Mouse (Mus musculus) liver, embryonic 11.5 days (tissue): Measurements from ENCODE around the gene Ptma. TPM values are rescaled to one million over a fixed set of nuclear protein-coding genes. Genes with fewer than 3 reads are reported as not detected.

Experiments used
- ATAC-seq: fragments of 200-750 bp; cut with Nextera tagmentation; replicated peaks from 2 replicates; pipeline ENCODE4 v1.8.0; 2017; ENCODE audit warnings: moderate number of reproducible peaks, mild to moderate bottlenecking, moderate TSS enrichment, moderate library complexity; ENCODE audit not compliant: low FRiP score
- DNase-seq: peaks from one replicate; pipeline ENCODE4 v3.0.0-alpha.2; 2017; ENCODE audit warnings: low spot score
- H3K27ac ChIP-seq: fragments of 300-500 bp; sonication (generic); 2 replicates; pipeline ENCODE4 v1.5.1; 2014; ENCODE audit warnings: mild to moderate bottlenecking, low read depth, low read length, control low read depth
- H3K27me3 ChIP-seq: fragments of 300-500 bp; sonication (generic); replicated peaks from 2 replicates; pipeline ENCODE4 v1.6.1; 2014; ENCODE audit warnings: low read length, mixed read lengths; ENCODE audit not compliant: control insufficient read depth, insufficient read depth
- H3K36me3 ChIP-seq: fragments of 300-500 bp; sonication (generic); 2 replicates; pipeline ENCODE4 v1.6.1; 2014; ENCODE audit warnings: mild to moderate bottlenecking, low read length, moderate library complexity, mixed read lengths; ENCODE audit not compliant: control insufficient read depth, insufficient read depth
- H3K4me1 ChIP-seq: fragments of 300-500 bp; sonication (generic); replicated peaks from 2 replicates; pipeline ENCODE4 v1.6.1; 2014; ENCODE audit warnings: low read length, mixed read lengths; ENCODE audit not compliant: control insufficient read depth, insufficient read depth
- H3K4me2 ChIP-seq: fragments of 300-500 bp; sonication (generic); 2 replicates; pipeline ENCODE4 v1.6.1; 2014; ENCODE audit warnings: mild to moderate bottlenecking, control low read depth, moderate library complexity
- H3K4me3 ChIP-seq: fragments of 300-500 bp; sonication (generic); 2 replicates; pipeline ENCODE4 v1.5.1; 2014; ENCODE audit warnings: low read depth, low read length, control low read depth
- H3K9ac ChIP-seq: fragments of 300-500 bp; sonication (generic); 2 replicates; pipeline ENCODE4 v1.6.1; 2014; ENCODE audit warnings: low read depth, low read length, control low read depth
- H3K9me3 ChIP-seq: fragments of 300-500 bp; sonication (generic); 2 replicates; pipeline ENCODE4 v1.6.1; 2016; ENCODE audit warnings: low read length, inconsistent platforms, mixed read lengths; ENCODE audit not compliant: control insufficient read depth
- WGBS: fragments of 180-500 bp; shearing (Covaris S2); extraction: QIAGEN DNeasy Blood & Tissue Kit; methylation state at CpG from one replicate; pipeline ENCODE4 v1.1.7; 2014; 5-methylcytosine and 5-hydroxymethylcytosine counted together
- polyA plus RNA-seq: library from polyadenylated mRNA; unstranded; fragments of >200 nt; fragmentation: Nextera tagmentation; extraction: Ambion mirVana; gene quantifications from 2 replicates; pipeline ENCODE4 v1.2.1, GENCODE M21; 2014

The Ptma gene
- polyA plus RNA-seq, 1 experiment from 2014 or later: 2,805 TPM

DNA sequence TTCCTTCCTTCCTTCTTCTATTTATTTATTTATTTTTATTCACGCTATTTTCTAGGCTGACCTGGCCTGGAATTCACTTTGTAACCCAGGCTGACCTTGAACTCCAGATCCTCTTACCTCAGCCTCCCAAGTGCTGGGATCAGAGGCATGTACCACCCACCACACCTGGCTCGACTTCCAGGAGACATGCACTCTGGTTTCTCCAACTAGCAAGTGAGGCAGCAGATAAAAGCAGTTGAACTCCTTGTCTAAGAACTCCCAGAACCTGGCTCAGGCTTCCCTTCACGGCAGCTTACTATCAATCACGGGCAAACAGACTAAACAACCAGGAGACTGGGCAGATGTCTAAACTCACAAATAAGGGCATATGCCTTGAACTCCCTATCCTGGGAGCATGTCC lies 25.8 kb upstream of the Ptma start:
- DNase-seq (no peak), ATAC-seq (no peak)
- Histone ChIP-seq H3K9ac (no peak overlapping the region), H3K4me1 (peaks cover 45% of the 10 kb centered on the region), H3K4me3 (no peak overlapping the region), H3K27me3 (no peaks in the 10 kb centered on the region; the same call in 1 of the 2 replicates), H3K9me3 (no peaks in the 10 kb centered on the region), H3K27ac (0 out of 2 replicates have a peak overlapping the region, but pooled peaks have one; percentile 8), H3K4me2 (no peak overlapping the region), H3K36me3 (no peaks in the 10 kb centered on the region)
- WGBS: 67% methylated on average over 4 of the region's 4 CpGs

GRCm38 (mm10) chr1:86501114-86501532 lies 25.4 kb upstream of the Ptma start:
- no peak overlapping the region for H3K9ac ChIP-seq

DNA sequence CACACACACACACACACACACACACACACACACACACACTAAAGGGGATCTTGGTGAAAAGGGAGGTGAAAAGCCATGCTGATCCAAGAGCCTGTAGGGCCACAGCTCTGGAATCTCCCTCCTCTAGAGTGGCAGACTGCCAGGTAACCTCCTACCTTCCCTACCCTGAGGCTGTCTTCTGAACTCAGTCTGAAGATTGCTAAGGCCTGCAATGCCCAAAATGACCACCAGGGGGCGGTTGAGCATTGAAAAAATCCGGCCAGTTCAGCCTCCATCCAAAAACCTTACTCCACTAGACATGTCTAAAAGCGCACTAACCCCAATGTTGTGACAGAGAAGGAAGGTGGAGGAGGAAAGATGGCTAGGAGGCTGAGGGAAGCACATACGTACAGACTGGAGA lies 25.0 kb upstream of the Ptma start:
- H3K27me3 ChIP-seq: no peaks in the 10 kb centered on the region; the same call in 1 of the 2 replicates
- peak overlapping the region; percentile 51 for H3K27ac ChIP-seq
- H3K4me1 ChIP-seq: peaks cover 51% of the 10 kb centered on the region
- H3K36me3 ChIP-seq: no peaks in the 10 kb centered on the region
- DNase-seq (peak; percentile 89), ATAC-seq (peak; percentile 8; the same call in 1 of the 2 replicates)
- no peaks in the 10 kb centered on the region for H3K9me3 ChIP-seq
- H3K4me2 ChIP-seq: peak overlapping the region; percentile 24
- no peak overlapping the region for H3K4me3 ChIP-seq
- no peak overlapping the region for H3K9ac ChIP-seq
- 2% methylated on average over 4 of the region's 4 CpGs for WGBS

More at GRCm38 (mm10) chr1:86501114-86501532, 25.4 kb upstream of the Ptma start:
- no peaks in the 10 kb centered on the region; the same call in 1 of the 2 replicates for H3K27me3 ChIP-seq
- H3K4me1 ChIP-seq: peaks cover 48% of the 10 kb centered on the region
- ATAC-seq (no peak), DNase-seq (no peak)
- H3K27ac ChIP-seq: 0 out of 2 replicates have a peak overlapping the region, but pooled peaks have one; percentile 8
- no peaks in the 10 kb centered on the region for H3K9me3 ChIP-seq
- H3K4me2 ChIP-seq: no peak overlapping the region; the same call in 1 of the 2 replicates
- no peak overlapping the region for H3K4me3 ChIP-seq
- no peaks in the 10 kb centered on the region for H3K36me3 ChIP-seq
- WGBS: 27% methylated on average over 6 of the region's 6 CpGs

- Histone ChIP-seq H3K4me1 (peaks cover 49% of the 10 kb centered on the region), H3K4me3 (no peak overlapping the region), H3K27ac (peak overlapping the region; percentile 82), H3K36me3 (no peaks in the 10 kb centered on the region), H3K4me2 (peak overlapping the region; percentile 24; the same call in 1 of the 2 replicates), H3K9ac (no peak overlapping the region; the same call in 1 of the 2 replicates), H3K27me3 (no peaks in the 10 kb centered on the region; the same call in 1 of the 2 replicates), H3K9me3 (no peaks in the 10 kb centered on the region)
- no peak for ATAC-seq
- no peak for DNase-seq
- 38% methylated on average over 17 of the region's 17 CpGs for WGBS
These were observed 24.1 kb upstream of the Ptma start for GRCm38 (mm10) chr1:86502221-86503048.

DNA sequence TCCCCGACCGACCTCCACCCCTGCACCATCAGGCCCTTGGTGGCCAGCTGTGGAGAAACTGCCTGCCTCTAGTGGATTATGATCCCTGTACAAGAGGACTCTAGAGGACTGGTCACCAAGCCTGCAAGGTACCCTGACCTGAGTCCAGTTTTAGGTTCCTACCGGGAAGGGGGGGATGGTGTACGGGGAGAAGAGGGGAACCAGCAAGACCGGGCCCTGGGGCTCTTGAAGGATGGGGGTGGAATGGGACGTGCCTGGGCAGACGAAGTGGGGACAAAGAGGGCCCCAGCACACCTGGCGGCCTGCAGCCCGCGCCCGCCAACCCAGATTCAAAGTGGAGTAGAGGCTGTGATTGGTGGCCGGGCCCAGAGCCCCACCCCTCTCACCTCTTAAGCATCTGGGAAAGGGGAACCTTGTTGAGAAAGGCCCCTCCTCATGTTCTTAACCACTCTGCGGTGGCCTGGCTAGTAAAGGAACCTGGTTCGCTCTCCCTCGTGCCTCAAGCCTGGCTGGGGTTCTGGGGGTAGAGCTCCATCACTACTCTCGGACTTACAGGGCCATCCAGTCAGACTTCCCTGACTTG lies 23.3 kb upstream of the Ptma start:
- Histone ChIP-seq H3K4me1 (peaks cover 47% of the 10 kb centered on the region), H3K27ac (peak overlapping the region; percentile 82), H3K4me3 (peak overlapping the region; percentile 47), H3K9ac (peak overlapping the region; percentile 82), H3K36me3 (no peaks in the 10 kb centered on the region), H3K9me3 (no peaks in the 10 kb centered on the region), H3K27me3 (no peaks in the 10 kb centered on the region; the same call in 1 of the 2 replicates), H3K4me2 (peak overlapping the region; percentile 64)
- 25% methylated on average over 16 of the region's 16 CpGs for WGBS
- ATAC-seq (no peak), DNase-seq (no peak)

- H3K9ac ChIP-seq: peak overlapping the region; percentile 82
- ATAC-seq: peak; percentile 78
These were observed 22.4 kb upstream of the Ptma start for GRCm38 (mm10) chr1:86503906-86504696.

DNA sequence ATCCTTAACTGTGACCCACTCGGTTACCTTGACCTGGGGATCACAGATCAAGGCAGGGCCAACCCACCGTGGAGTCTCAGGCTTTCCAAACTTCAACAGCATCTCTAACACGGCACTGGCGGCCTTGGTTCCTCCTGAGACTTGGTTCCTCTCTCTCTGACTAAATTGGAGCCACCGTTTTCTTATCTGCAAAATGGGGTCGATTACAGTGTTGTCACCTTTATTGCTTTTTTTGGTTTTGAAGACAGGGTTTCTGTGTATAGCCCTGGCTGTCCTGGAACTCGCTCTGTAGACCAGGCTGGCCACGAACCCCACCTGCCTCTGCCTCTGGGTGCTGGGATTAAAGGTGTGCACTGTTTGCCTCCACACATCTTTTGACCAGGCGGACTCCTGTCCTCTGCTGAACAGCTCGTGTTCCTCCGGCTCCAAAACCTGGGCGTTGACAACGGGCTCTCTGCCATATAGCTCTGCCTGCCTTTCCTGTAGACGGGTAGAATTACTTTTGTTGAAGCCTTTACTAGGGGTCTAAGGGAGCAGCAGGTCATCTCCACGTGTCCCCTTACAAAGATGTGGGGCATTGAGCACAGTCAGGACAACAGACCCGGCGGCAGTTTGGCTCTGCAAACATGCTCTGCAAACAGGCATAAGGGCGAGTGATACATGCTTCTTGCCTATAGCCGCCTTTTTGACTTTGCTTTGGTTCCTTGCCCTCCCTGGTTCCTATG lies 21.7 kb upstream of the Ptma start:
- Histone ChIP-seq H3K9ac (peak overlapping the region; percentile 82), H3K4me1 (peaks cover 52% of the 10 kb centered on the region), H3K27me3 (no peaks in the 10 kb centered on the region; the same call in 1 of the 2 replicates), H3K27ac (peak overlapping the region; percentile 82), H3K9me3 (no peaks in the 10 kb centered on the region), H3K36me3 (no peaks in the 10 kb centered on the region), H3K4me3 (peak overlapping the region; percentile 47), H3K4me2 (peak overlapping the region; percentile 64)
- ATAC-seq: no peak
- WGBS: 26% methylated on average over 19 of the region's 19 CpGs
- peak; percentile 45 for DNase-seq

More at GRCm38 (mm10) chr1:86503906-86504696, 22.4 kb upstream of the Ptma start:
- peak; percentile 94 for DNase-seq
- Histone ChIP-seq H3K27ac (peak overlapping the region; percentile 82), H3K4me1 (peaks cover 47% of the 10 kb centered on the region), H3K4me3 (peak overlapping the region; percentile 47), H3K36me3 (no peaks in the 10 kb centered on the region), H3K27me3 (no peaks in the 10 kb centered on the region; the same call in 1 of the 2 replicates), H3K4me2 (peak overlapping the region; percentile 64), H3K9me3 (no peaks in the 10 kb centered on the region)
- under 1% methylated on average over 64 of the region's 64 CpGs for WGBS
